In the genomic region with DNA sequence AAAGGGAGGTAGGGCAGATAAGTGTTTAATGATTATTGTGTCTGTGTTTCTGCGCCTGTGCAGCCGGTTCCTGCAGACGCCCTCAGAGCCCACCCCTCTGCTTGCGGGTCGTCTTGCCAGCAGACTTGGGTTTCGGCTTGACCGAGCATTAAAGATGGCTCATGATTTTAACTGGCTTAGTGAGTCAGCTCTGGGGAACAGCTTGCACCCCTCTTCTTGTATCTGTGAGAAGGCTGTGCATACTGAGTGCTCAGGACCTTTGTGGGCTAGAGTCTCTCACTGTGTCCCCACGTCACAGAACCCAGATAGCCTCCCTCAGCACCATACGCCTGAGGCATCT, we compare ENCODE assay signal across 14 mouse cellular contexts. TPM values are rescaled to one million over a fixed set of nuclear protein-coding genes. Genes with fewer than 3 reads are reported as not detected.
DNase-seq lines count a peak whose midpoint lies in the region; ATAC-seq lines count a peak whose summit lies in the region.
"Had no signal": no experiment of that assay in that cellular context is flagged by ENCODE, and none has a peak within 500 bp of the region (broad histone marks: within the 10 kb centered on the region; RNA-seq: fewer than 3 reads in every experiment).

No protein-coding gene starts in this region.

- WGBS in embryonic facial prominence, embryonic 12.5 days: 22% methylated on average over 9 of the region's 9 CpGs
- WGBS in hindbrain, embryonic 12.5 days: 45% methylated on average over 9 of the region's 9 CpGs
- WGBS in neural tube, embryonic 15.5 days: 38% methylated on average over 9 of the region's 9 CpGs

- H3K36me3 ChIP-seq in embryonic facial prominence, embryonic 12.5 days: no peaks in the 10 kb centered on the region
- no peaks in the 10 kb centered on the region for H3K36me3 ChIP-seq in hindbrain, embryonic 12.5 days
- H3K36me3 ChIP-seq in neural tube, embryonic 15.5 days: no peaks in the 10 kb centered on the region
- H3K36me3 ChIP-seq: liver, embryonic 13.5 days; lung, embryonic 15.5 days had no signal

- H3K4me3 ChIP-seq in embryonic facial prominence, embryonic 12.5 days: no peak overlapping the region
- H3K4me3 ChIP-seq in hindbrain, embryonic 12.5 days: no peak overlapping the region
- no peak overlapping the region for H3K4me3 ChIP-seq in neural tube, embryonic 15.5 days (replicated peaks)
- H3K4me3 ChIP-seq: liver, embryonic 13.5 days; lung, embryonic 15.5 days had no signal

- H3K9ac ChIP-seq in embryonic facial prominence, embryonic 12.5 days: no peak overlapping the region
- no peak overlapping the region for H3K9ac ChIP-seq in hindbrain, embryonic 12.5 days
- H3K9ac ChIP-seq in neural tube, embryonic 15.5 days (replicated peaks): no peak overlapping the region
- H3K9ac ChIP-seq: liver, embryonic 13.5 days; lung, embryonic 15.5 days had no signal

- peak overlapping the region; percentile 90 for H3K27ac ChIP-seq in embryonic facial prominence, embryonic 12.5 days
- H3K27ac ChIP-seq in hindbrain, embryonic 12.5 days: 0 out of 2 replicates have a peak overlapping the region, but pooled peaks have one; percentile 30
- peak overlapping the region; percentile 15; the same call in 1 of the 2 replicates for H3K27ac ChIP-seq in neural tube, embryonic 15.5 days (replicated peaks)
- H3K27ac ChIP-seq: liver, embryonic 13.5 days; lung, embryonic 15.5 days; macrophage had no signal

- peak; percentile 33 for DNase-seq in left cerebral cortex, postnatal 4 days
- DNase-seq in left cerebral cortex, adult 18-20 months (ENCODE audit: low spot score in 2 of 2): no peak
- no peak for DNase-seq in cerebellum, adult 11 months
- no peak for DNase-seq in adrenal gland, postnatal 25 days
- DNase-seq: kidney, adult 18-20 months; kidney, postnatal 14 days; liver, embryonic 13.5 days; right cerebral cortex, postnatal 14 days; thymus, postnatal 14 days had no signal

- H3K27me3 ChIP-seq in embryonic facial prominence, embryonic 12.5 days: no peaks in the 10 kb centered on the region
- no peaks in the 10 kb centered on the region for H3K27me3 ChIP-seq in hindbrain, embryonic 12.5 days
- H3K27me3 ChIP-seq in neural tube, embryonic 15.5 days (replicated peaks): no peaks in the 10 kb centered on the region
- H3K27me3 ChIP-seq: liver, embryonic 13.5 days; lung, embryonic 15.5 days had no signal

- H3K4me1 ChIP-seq in embryonic facial prominence, embryonic 12.5 days: peaks cover 23% of the 10 kb centered on the region
- H3K4me1 ChIP-seq in hindbrain, embryonic 12.5 days: peaks cover 29% of the 10 kb centered on the region
- peaks cover 17% of the 10 kb centered on the region for H3K4me1 ChIP-seq in neural tube, embryonic 15.5 days
- H3K4me1 ChIP-seq: liver, embryonic 13.5 days had no signal

- ATAC-seq in embryonic facial prominence, embryonic 12.5 days (ENCODE audit: insufficient number of reproducible peaks, insufficient read depth, low FRiP score, low TSS enrichment): no peak
- ATAC-seq in hindbrain, embryonic 12.5 days (ENCODE audit: low FRiP score): no peak
- ATAC-seq in neural tube, embryonic 15.5 days (ENCODE audit: low FRiP score): no peak

- intact Hi-C loops in left cerebral cortex, postnatal 4 days (cut with DNase I): no loop called here

- no peaks in the 10 kb centered on the region for H3K9me3 ChIP-seq in embryonic facial prominence, embryonic 12.5 days
- H3K9me3 ChIP-seq in hindbrain, embryonic 12.5 days (replicated peaks): no peaks in the 10 kb centered on the region
- no peaks in the 10 kb centered on the region for H3K9me3 ChIP-seq in neural tube, embryonic 15.5 days (replicated peaks)
- H3K9me3 ChIP-seq: liver, embryonic 13.5 days; lung, embryonic 15.5 days had no signal

- no peak overlapping the region for H3K4me2 ChIP-seq in embryonic facial prominence, embryonic 12.5 days (replicated peaks)
- no peak overlapping the region for H3K4me2 ChIP-seq in hindbrain, embryonic 12.5 days (replicated peaks)
- no peak overlapping the region for H3K4me2 ChIP-seq in neural tube, embryonic 15.5 days
- H3K4me2 ChIP-seq: liver, embryonic 13.5 days; lung, embryonic 15.5 days had no signal

RNA-seq across cellular contexts. Expression of a gene that starts 54.4 kb away (rescaled TPM):
- 10 to 100 TPM; 10.4 to 13.7 TPM for total RNA-seq in left cerebral cortex, postnatal 4 days (2021)
- total RNA-seq in left cerebral cortex, adult 18-20 months (2021): 1 to 10 TPM; 2.5 to 5.0 TPM
- polyA plus RNA-seq in embryonic facial prominence, embryonic 12.5 days (2016; fragmentation: Nextera tagmentation; extraction: Ambion mirVana): 60.5 and 63.2 TPM in 2 replicates
- 38.6 and 43.7 TPM in 2 replicates for polyA plus RNA-seq in hindbrain, embryonic 12.5 days (2016; fragmentation: Nextera tagmentation; extraction: Ambion mirVana)
- polyA plus RNA-seq in neural tube, embryonic 15.5 days (2015; fragmentation: Nextera tagmentation; extraction: Ambion mirVana): 10.7 and 11.7 TPM in 2 replicates
- 1.9 and 2.2 TPM in 2 replicates for total RNA-seq in adrenal gland, postnatal 25 days (2021)
- polyA plus RNA-seq: macrophage had no signal

Comparison
In these comparisons a context has a peak if more than half of its experiments do, and no peak if none do; other contexts are left out.
1. H3K27ac ChIP-seq: peak in every context shown above with its lines; median percentile 90 in embryonic facial prominence, embryonic 12.5 days; 30 in hindbrain, embryonic 12.5 days; 15 in neural tube, embryonic 15.5 days.